Mouse (Mus musculus): ENCODE data around the gene Sec11a. TPM values are rescaled to one million over a fixed set of nuclear protein-coding genes. Genes with fewer than 3 reads are reported as not detected.
A peak's percentile ranks its signal among the peaks of the same experiment; 100 is the strongest.

Sec11a gene
- polyA plus RNA-seq (2015; fragmentation: Nextera tagmentation; extraction: Ambion mirVana): 132 and 155 TPM in 2 replicates

DNA sequence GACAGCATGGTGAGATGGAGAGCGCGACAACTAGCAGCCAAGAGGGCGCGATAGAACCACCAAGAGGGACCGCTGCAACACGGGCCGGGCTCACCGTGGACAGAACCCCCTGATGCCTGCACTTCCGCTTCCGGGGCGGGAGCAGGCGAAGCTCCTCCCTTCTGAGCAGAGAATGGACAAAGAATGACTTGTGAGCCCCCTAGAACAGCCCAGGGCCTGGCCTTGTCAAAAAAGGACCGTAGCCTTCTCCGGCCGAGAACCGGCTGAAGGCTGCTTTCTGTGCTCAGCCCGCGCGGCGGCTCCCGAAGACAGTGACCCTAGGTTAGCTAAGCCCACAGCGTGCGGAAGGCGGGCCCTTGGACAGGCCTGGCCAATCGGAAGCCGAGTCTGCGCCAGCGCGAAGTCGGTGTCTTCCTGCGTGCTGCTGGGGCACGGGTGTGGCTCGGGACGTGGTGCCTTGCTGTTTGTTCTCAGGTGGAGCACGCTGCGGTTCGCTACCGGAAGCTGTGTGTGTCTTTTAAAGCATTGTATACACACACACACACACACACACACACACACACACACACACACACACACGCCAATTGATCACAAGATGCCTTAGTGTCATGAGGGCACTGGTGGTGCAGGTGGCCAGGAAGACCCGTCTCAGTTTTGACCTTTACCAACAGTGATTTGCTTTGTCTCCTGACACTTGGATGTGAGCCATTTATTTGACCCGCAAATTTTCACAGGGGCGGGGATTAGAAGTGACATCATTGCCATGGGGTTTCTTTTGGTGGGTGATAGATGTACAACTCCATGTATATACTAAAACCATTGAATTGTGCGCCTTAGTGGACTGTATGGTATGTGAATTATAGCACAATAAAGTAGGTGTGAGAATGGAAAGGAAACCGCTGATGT lies at the start of gene Sec11a:
Sec11a (minus strand) TSS at position 336 of the 906 bp plus-strand sequence.
- Histone ChIP-seq H3K9me3 (no peaks in the 10 kb centered on the region), H3K4me1 (peaks cover 22% of the 10 kb centered on the region), H3K4me2 (peak within 1 kb of the TSS; percentile 88), H3K4me3 (peak within 1 kb of the TSS; percentile 89), H3K36me3 (peaks cover 16% of the 10 kb centered on the region), H3K9ac (peak within 1 kb of the TSS; percentile 94), H3K27me3 (replicated peaks) (0 out of 2 replicates have a peak, but pooled peaks cover 3% of the 10 kb centered on the region), H3K27ac (replicated peaks) (peak within 1 kb of the TSS; percentile 97)
- 2% methylated on average over 44 of the region's 44 CpGs for WGBS
- ATAC-seq (ENCODE audit: extremely low read depth, insufficient number of reproducible peaks, low FRiP score, low TSS enrichment): peak; percentile 98

DNA sequence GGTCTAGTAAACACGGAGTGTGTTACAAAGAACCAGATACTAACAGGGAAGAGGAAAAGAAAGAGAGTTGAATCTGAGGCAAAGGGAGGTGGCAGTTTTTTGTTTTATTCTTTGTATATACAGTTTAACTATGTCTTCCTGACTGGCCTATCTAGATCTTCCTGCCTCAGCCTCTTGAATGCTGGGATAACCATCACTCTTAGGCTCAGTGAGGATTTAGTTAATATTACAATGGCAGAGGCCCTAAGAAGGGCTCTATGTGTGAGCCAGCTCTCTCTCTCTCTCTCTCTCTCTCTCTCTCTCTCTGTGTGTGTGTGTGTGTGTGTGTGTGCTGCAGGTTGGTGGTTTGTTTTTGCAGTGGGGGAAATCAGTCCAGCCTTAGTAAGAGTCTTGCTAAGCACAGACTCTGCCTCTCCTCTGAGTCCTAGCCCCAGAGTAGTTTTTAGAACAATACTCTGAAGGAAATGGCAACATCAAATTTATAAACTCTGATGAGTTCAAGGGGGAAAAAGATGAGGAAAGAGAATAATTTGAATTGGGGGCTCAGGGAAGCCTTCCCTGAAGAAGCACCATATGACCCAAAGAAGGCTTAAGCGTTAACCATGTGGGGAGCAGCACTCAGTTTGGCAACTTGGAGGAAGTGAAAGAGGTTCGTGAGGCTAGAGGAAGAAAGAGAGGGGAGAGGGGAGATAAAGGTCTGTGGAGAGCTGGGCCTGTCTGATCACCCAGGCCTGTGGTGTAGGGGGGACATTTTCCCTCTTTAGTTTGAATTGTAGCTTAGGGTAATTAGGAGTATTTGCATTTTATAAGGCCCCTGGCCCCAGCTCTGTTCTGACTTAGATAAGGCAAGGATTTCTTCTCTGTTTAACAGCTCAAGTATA lies 47.9 kb upstream of the Sec11a start:
- H3K4me3 ChIP-seq: peak overlapping the region; percentile 98
- 0 out of 2 replicates have a peak, but pooled peaks cover 8% of the 10 kb centered on the region for H3K36me3 ChIP-seq
- peaks cover 50% of the 10 kb centered on the region for H3K4me1 ChIP-seq
- H3K27me3 ChIP-seq (replicated peaks): no peaks in the 10 kb centered on the region
- peak overlapping the region; percentile 96 for H3K4me2 ChIP-seq
- H3K9me3 ChIP-seq: no peaks in the 10 kb centered on the region
- WGBS: 44% methylated on average over 3 of the region's 3 CpGs
- 0 out of 2 replicates have a peak overlapping the region, but pooled peaks have one; percentile 6 for H3K27ac ChIP-seq (replicated peaks)
- no peak for ATAC-seq (ENCODE audit: extremely low read depth, insufficient number of reproducible peaks, low FRiP score, low TSS enrichment)
- peak overlapping the region; percentile 99; the same call in 1 of the 2 replicates for H3K9ac ChIP-seq

- Histone ChIP-seq H3K36me3 (0 out of 2 replicates have a peak, but pooled peaks cover 8% of the 10 kb centered on the region), H3K9me3 (no peaks in the 10 kb centered on the region), H3K9ac (peak overlapping the region; percentile 99), H3K27ac (replicated peaks) (0 out of 2 replicates have a peak overlapping the region, but pooled peaks have one; percentile 98), H3K27me3 (replicated peaks) (no peaks in the 10 kb centered on the region), H3K4me2 (peak overlapping the region; percentile 96), H3K4me1 (peaks cover 50% of the 10 kb centered on the region), H3K4me3 (peak overlapping the region; percentile 98)
- 20% methylated on average over 6 of the region's 6 CpGs for WGBS
- no peak for ATAC-seq (ENCODE audit: extremely low read depth, insufficient number of reproducible peaks, low FRiP score, low TSS enrichment)
These were observed 47.1 kb upstream of the Sec11a start for GRCm38 (mm10) chr7:80994663-80995005.

DNA sequence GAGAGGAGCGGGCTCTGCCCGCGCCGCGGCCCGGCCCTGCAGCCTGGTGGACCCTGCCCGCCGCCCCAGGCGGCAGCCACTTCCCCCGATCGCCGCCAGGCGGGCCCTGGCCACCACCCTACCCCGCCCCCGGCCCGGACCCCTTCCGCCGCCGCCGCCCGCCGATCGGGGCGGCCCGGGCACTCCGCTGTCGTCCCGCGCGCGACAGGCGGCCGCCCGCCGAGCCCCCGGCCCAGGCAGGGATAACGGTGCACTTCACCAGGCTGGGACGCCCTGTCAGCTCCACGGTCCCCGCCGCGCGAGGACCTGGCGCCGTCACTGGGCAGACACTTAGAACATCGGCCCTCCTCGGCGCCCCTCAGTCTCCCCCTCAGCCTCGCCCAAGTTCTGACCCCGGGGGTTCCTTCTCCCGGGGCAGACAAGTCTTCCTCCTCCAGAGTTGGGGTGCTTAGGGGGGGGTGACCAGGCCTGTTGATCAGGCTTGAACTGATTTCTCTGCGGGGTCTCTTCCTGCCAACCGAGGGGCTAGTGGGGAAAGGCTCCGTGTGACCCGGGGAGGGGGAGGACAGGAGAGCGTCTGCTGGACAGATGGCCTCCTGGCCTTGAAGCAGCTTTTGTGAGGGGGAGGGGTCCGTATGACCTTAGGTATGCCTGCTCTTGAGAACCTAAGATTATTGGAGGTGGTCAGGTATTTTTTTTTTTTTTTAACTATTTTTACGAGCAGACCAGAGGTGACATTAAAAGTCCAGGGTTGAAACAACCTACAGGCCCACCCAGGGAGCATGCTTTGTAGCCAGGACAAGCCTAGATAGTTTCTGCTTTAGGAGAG lies 46.5 kb upstream of the Sec11a start:
- 0 out of 2 replicates have a peak, but pooled peaks cover 8% of the 10 kb centered on the region for H3K36me3 ChIP-seq

GRCm38 (mm10) chr7:80992980-80993833 lies 45.6 kb upstream of the Sec11a start, which contains the start of gene Zfp592:
Gene Zfp592, plus strand, starts transcription at chr7:80993681.
- under 1% methylated on average over 61 of the region's 102 CpGs for WGBS
- Histone ChIP-seq H3K9ac (peak within 1 kb of the TSS; percentile 99), H3K4me2 (peak within 1 kb of the TSS; percentile 96)

More for the DNA sequence above, 46.5 kb upstream of the Sec11a start:
- no peaks in the 10 kb centered on the region for H3K27me3 ChIP-seq (replicated peaks)
- peak overlapping the region; percentile 96 for H3K4me2 ChIP-seq
- H3K4me3 ChIP-seq: peak overlapping the region; percentile 98
- WGBS: 1% methylated on average over 54 of the region's 58 CpGs
- no peaks in the 10 kb centered on the region for H3K9me3 ChIP-seq
- ATAC-seq (ENCODE audit: extremely low read depth, insufficient number of reproducible peaks, low FRiP score, low TSS enrichment): peak; percentile 78
- H3K9ac ChIP-seq: peak overlapping the region; percentile 99
- peaks cover 50% of the 10 kb centered on the region for H3K4me1 ChIP-seq
- peak overlapping the region; percentile 98 for H3K27ac ChIP-seq (replicated peaks)

GRCm38 (mm10) chr7:80992631-80992979 lies 45.0 kb upstream of the Sec11a start:
- peak overlapping the region; percentile 98 for H3K27ac ChIP-seq (replicated peaks)
- peak overlapping the region; percentile 96 for H3K4me2 ChIP-seq
- H3K9ac ChIP-seq: peak overlapping the region; percentile 99
- 0 out of 2 replicates have a peak, but pooled peaks cover 8% of the 10 kb centered on the region for H3K36me3 ChIP-seq
- no peak for ATAC-seq (ENCODE audit: extremely low read depth, insufficient number of reproducible peaks, low FRiP score, low TSS enrichment)
- 1% methylated on average over 12 of the region's 12 CpGs for WGBS
- no peaks in the 10 kb centered on the region for H3K27me3 ChIP-seq (replicated peaks)
- H3K4me1 ChIP-seq: peaks cover 53% of the 10 kb centered on the region
- no peaks in the 10 kb centered on the region for H3K9me3 ChIP-seq
- peak overlapping the region; percentile 98 for H3K4me3 ChIP-seq

More at GRCm38 (mm10) chr7:80992980-80993833, 45.6 kb upstream of the Sec11a start, which contains the start of gene Zfp592:
- ATAC-seq (ENCODE audit: extremely low read depth, insufficient number of reproducible peaks, low FRiP score, low TSS enrichment): peak; percentile 91
- Histone ChIP-seq H3K9me3 (no peaks in the 10 kb centered on the region), H3K27ac (replicated peaks) (peak within 1 kb of the TSS; percentile 98), H3K4me1 (peaks cover 50% of the 10 kb centered on the region), H3K4me3 (peak within 1 kb of the TSS; percentile 98), H3K36me3 (0 out of 2 replicates have a peak, but pooled peaks cover 8% of the 10 kb centered on the region), H3K27me3 (replicated peaks) (no peaks in the 10 kb centered on the region)

- peaks cover 53% of the 10 kb centered on the region for H3K4me1 ChIP-seq
- H3K36me3 ChIP-seq: 0 out of 2 replicates have a peak, but pooled peaks cover 8% of the 10 kb centered on the region
- H3K4me2 ChIP-seq: peak overlapping the region; percentile 96
- no peaks in the 10 kb centered on the region for H3K9me3 ChIP-seq
- ATAC-seq (ENCODE audit: extremely low read depth, insufficient number of reproducible peaks, low FRiP score, low TSS enrichment): no peak
- peak overlapping the region; percentile 98 for H3K4me3 ChIP-seq
- H3K9ac ChIP-seq: peak overlapping the region; percentile 99
- no peaks in the 10 kb centered on the region for H3K27me3 ChIP-seq (replicated peaks)
- peak overlapping the region; percentile 98 for H3K27ac ChIP-seq (replicated peaks)
- WGBS: 54% methylated on average over 6 of the region's 6 CpGs
These were observed 44.5 kb upstream of the Sec11a start for GRCm38 (mm10) chr7:80992063-80992462.

DNA sequence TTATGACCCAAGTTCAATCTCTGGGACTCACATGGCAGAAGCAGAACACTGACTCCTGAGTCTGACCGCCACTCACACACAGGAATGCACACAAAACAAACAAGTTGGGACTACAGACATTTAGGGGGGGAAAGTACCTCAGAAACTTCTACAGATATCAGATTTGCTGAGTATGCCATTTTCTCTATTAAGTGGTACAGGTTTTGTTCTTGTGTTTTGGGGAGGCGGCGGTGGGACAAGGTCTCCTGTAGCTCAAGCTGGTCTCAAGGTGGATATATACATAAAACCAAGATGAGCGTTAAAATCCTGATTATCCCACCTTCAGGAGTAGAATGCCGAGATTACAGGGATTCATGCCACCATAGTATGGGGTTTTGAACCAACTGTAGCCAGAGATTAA lies 44.0 kb upstream of the Sec11a start:
- no peaks in the 10 kb centered on the region for H3K9me3 ChIP-seq
- 89% methylated on average over 5 of the region's 5 CpGs for WGBS
- H3K4me3 ChIP-seq: peak overlapping the region; percentile 98
- H3K9ac ChIP-seq: peak overlapping the region; percentile 99; the same call in 1 of the 2 replicates
- peaks cover 56% of the 10 kb centered on the region for H3K4me1 ChIP-seq
- peak overlapping the region; percentile 96 for H3K4me2 ChIP-seq
- H3K36me3 ChIP-seq: 0 out of 2 replicates have a peak, but pooled peaks cover 4% of the 10 kb centered on the region
- no peak overlapping the region for H3K27ac ChIP-seq (replicated peaks)
- no peak for ATAC-seq (ENCODE audit: extremely low read depth, insufficient number of reproducible peaks, low FRiP score, low TSS enrichment)
- no peaks in the 10 kb centered on the region for H3K27me3 ChIP-seq (replicated peaks)

DNA sequence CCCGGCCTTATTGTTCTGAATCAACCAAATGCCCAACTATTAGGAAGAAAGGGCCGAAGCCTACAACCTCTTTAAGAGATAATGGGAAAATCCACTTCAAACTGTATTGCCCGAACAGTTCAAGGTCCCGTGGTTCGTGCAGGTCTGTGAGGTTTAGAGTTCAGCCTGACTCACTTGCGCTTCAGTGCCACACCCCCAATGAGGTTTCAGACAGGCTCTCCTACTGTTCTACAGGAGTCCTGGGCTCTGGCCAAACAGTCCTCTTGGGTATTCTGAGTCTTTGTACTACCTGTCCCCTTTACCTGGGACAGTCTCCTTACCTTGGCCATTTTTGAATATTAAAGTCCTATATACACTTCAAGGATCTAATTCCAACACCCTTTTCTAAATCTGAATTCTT lies 42.7 kb upstream of the Sec11a start:
- H3K4me1 ChIP-seq: peaks cover 50% of the 10 kb centered on the region
- H3K4me3 ChIP-seq: no peak overlapping the region
- no peak overlapping the region for H3K4me2 ChIP-seq
- WGBS: 88% methylated on average over 6 of the region's 6 CpGs
- 0 out of 2 replicates have a peak, but pooled peaks cover 4% of the 10 kb centered on the region for H3K36me3 ChIP-seq
- no peak overlapping the region for H3K9ac ChIP-seq
- H3K27ac ChIP-seq (replicated peaks): no peak overlapping the region
- H3K9me3 ChIP-seq: no peaks in the 10 kb centered on the region
- no peaks in the 10 kb centered on the region for H3K27me3 ChIP-seq (replicated peaks)
- no peak for ATAC-seq (ENCODE audit: extremely low read depth, insufficient number of reproducible peaks, low FRiP score, low TSS enrichment)
